Mouse (Mus musculus) adrenal gland, postnatal 4 days (tissue): Measurements from ENCODE around the gene Hbp1. TPM values are rescaled to one million over a fixed set of nuclear protein-coding genes. Genes with fewer than 3 reads are reported as not detected.

Experiments used
- DNase-seq, 2 experiments: peaks; one replicate each; pipeline ENCODE4 v3.0.0; 2021 to 2022; ENCODE audit warnings: low spot score in 2 of 2, mixed read lengths in 2 of 2
- total RNA-seq, 2 experiments: library from RNA; stranded (reverse); gene quantifications; 2 replicates each; pipeline ENCODE4 v1.2.3; 2021

Hbp1 gene
- total RNA-seq, 2 experiments from 2014 or later: 140 to 148 TPM

DNA sequence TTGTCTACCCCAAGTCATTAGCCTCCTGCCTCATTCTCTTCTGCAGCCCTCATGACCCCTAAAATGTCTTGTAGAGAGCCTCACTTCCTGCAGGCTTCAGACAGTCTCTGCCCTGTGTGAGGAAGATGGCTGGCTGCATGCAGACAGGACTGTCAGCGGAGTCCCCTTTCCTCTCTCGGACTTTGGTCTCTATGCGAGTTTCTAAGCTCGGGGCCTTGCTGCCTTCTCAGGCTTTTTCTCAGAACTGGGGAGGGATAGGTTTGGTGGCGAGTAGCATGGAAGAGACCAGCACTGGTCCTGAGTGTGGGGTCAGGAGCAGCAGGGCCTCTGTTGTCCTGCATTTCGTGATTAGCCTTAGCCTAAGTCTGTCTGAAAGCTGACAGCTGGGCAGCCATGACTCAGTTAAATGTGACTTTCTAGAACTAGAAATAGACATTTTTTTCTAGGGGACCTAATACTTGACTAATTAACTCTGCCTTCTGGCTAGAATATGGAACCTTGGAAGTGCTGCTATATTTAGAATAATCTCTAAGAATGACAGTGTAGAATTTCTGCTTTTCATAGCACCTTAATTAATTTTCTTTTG is 37.3 kb downstream of the Hbp1 start:
- DNase-seq: no peak

DNA sequence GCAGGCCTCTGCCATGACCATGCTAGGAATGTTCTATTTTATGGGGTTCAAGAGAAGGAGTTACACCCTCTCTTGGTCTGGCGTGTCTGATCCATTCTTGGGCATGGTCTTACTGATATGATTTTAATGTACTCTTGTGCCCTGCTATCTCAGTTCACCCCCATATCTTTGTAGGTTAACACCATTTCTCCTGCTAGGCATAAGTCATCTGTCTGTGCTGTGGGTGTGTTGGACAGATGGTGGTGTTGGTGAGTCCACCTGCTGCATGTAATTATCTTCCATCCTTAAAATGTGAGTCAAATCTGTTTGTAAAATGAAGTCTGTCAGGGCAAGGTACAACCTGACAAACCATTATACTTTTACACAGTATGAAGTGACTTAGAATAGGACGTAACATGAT is 42.9 kb downstream of the Hbp1 start:
- no peak for DNase-seq

DNA sequence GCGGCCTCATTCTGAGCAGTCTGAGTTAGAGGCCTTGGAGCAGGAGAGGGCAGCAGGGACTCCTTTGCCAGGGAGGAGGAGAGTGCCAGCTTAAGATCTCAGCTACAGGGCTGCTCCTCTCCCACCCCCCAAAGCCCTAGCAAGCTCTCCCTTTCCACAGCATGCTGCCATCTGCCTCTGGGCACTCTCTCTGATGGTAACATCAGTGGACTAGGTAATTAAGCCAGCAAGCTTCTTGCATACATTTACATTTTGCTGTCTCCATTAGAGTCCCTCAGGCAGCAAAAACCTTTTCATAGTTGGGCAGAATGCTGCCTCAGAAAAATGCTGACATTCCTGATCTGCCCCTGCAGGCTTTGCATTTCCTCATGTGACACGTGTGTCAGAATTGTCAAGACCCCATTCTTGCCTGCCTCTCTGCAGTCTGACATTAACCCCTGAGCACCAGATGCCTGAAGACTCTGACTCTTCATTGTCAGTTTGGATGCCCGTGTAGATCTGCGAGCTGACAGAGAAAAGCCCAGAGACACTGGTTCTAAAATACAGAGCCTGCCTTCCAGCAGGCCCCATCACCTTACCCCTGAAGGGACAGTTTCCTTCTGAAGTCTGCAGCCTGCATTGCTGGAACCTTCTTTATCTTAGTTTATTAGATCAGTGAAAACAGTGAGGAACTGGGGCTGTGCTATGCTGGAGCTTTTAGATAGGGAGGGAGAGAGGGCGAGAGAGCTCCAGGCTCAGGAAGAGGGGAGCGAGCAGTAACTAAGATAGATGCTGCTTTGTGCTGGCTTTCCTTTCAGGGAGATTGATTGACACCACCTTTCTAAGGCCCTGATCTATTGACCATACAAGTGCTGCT is 44.4 kb downstream of the Hbp1 start:
- DNase-seq: no peak

DNA sequence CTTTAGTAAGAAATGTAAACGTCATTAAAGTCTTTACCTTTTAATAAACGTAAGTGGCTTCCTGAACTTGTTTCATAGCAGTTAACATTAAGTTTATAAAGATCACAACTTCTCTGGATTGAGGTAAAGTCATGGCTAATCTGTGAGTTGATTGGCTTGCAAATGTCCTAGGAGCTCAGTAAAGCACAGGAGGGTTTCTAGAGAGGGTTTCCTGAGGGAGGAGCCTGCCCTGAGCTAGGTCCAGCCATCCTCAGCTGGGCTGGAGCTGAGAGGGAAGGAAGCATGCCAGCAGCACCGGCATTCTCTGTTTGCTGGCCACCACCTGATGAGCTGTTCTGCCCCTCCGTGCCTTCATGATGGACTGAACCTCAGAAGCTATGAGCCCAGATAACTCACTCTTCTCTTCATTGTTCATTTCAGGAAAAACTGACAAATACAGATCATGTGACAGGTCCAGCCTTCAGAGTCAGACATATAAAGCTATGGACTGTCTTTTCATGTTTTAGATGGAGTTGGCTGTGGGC is 49.9 kb downstream of the Hbp1 start:
- no peak for DNase-seq

DNA sequence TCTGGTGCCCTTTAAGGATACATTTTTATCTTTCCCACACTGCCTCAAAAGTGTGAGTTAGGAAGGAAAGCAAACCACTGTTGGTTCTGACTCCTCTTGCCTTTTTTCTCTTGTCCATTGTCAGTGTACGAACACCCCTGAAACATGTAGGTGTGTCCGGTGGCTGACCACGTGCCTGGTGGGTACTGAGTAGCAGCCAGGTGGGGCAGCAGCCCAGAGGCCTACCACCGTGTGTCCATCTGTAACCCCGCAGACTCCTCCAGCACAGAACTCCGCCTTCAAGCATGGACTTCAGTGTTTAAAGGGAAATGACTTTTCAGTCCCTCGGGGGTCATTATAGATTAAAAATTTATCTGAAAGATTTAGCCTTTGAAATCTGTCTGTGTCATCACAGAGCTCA is 52.9 kb downstream of the Hbp1 start:
- no peak for DNase-seq

DNA sequence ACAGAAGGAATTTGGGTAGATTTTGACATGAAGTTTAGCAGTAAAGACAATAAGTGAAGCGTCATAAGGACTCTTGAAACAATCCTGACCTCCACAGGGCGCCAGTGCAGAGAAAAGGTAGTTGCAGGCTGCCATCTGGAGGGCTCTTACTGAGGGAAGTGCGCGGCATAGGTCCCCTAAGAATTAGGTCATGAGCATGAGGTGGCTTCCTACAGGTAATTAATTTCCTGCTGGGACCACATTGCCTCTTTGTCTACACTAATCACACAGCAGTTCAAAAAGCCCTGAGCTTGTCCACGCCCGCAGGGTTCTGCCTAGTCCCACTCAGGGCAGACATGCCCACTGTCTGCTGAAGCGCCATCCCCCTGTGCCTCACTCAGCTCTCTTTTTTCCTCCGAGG is 53.3 kb downstream of the Hbp1 start:
- no peak for DNase-seq

DNA sequence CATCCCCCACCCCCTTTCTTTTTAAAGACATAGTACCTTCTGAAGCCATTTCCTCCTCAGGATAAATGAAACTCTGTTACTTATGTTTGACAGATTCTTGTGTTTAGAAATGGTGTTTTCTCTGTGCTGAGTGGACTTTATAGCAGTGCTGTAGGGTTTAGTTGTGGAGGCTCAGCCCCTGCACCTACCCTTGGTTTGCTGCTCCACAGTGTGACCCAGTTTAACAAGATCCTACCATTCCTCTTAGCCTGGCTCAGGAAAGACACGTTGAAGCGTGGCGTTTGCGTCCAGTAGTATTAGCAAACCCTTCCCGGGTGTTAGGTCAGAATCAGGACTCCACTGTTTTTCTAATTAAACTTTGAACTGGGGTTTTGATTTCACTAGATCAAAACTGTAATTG is 54.0 kb downstream of the Hbp1 start:
- DNase-seq: no peak

DNA sequence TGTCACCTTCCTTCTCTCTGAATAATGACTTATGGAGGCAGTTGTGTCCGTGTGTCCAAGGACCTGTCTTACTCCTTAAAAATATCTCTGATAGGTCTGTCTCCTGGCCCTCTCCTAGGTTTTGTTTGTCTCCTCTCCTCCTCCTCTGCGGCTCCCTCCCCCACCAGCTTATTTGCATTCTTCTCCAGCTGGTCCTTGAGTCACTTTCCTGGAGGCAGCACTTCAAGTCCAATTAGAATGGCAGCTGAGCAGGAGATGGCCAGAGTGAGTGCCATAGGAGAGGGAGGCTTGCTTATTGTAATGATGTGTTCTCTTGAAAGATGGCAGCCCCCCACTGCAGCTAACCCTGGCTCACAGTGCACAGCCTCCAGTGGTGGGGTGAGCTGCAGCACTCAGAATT is 54.4 kb downstream of the Hbp1 start:
- no peak for DNase-seq

DNA sequence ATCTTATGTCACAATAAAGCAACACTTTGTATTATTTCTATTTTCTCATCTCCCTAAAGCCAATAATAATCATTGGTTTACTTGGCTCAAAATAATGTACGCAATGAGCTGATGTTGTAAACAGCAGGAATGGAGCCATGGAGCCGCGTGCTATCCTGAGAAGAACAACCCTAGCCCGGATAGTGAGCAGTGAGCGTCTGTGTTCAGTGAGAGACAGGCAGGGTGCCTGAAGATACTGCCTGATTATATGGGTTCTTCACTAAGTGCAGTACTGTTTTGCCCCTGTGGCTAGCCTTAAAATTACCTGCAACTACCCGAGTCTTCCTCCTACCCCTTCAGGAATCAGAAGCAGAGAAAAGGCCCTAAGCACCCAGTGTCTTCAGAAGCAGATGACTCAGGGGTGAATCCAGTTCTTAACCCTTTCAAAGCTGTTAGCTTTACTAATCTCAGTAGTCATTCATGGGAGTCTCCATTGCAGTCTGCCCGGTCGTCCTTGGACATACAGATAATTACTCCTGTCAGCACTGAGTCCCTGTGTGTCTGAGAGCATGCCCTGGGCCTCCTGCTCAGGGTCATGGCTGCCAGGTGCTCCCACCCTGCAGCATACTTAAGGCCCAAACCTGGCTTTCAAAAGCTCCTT is 55.1 kb downstream of the Hbp1 start:
- no peak for DNase-seq

DNA sequence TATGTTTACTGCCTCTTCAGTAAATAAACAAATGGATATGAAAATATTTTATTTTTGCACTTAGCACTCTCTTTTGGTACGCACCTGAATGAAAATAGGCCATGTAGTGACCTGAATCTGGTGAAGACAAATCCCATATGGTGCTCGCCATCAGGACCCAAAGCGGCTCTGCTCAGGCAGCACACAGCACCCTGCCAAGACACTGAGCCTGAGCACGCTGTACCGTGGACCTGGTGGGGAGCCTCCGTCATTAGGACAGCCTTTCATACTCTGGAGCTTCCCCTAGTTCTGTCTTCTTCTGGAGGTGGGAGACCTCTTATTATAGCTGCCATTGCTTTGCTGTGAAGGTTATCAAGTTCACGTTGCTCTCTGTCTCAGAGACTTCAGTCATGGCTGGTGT is 57.6 kb downstream of the Hbp1 start:
- no peak for DNase-seq

DNA sequence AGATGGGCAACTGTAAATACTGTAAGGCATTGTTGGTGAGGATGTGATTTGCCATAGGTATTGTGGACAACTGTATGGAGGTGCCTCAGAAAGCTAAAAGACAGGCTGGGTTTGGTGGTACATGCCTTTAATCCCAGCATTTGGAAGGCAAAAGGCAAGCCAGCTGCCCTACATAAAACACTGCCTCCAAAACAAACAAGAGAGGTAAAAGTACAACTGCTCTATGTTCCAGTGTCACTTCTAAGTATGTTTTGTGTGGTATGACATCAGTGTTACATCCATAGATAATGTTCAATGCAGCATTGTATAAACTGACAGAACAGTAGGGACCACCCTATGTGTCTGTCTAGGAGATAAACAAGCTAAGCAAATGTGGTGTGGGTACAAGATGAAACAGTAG is 58.3 kb downstream of the Hbp1 start:
- DNase-seq: no peak

DNA sequence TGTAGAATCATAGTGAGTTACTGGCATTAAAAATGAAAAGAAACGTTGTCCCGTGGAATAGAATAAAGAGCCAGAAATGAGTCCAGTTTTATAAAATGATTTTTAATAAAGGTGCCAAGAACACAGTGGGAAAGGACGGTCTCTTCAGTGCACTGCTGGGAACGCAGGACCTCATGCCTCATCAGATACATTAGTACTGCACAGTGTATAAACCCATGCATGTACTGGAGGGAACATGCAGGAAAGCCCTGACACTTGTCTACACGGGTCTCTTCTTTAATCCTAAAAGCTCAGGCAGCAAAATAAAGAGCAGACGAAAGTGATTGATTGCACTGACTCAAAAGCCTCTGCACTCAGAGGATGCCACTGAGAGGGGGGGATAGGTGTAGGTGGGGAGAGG is 59.6 kb downstream of the Hbp1 start:
- no peak for DNase-seq

DNA sequence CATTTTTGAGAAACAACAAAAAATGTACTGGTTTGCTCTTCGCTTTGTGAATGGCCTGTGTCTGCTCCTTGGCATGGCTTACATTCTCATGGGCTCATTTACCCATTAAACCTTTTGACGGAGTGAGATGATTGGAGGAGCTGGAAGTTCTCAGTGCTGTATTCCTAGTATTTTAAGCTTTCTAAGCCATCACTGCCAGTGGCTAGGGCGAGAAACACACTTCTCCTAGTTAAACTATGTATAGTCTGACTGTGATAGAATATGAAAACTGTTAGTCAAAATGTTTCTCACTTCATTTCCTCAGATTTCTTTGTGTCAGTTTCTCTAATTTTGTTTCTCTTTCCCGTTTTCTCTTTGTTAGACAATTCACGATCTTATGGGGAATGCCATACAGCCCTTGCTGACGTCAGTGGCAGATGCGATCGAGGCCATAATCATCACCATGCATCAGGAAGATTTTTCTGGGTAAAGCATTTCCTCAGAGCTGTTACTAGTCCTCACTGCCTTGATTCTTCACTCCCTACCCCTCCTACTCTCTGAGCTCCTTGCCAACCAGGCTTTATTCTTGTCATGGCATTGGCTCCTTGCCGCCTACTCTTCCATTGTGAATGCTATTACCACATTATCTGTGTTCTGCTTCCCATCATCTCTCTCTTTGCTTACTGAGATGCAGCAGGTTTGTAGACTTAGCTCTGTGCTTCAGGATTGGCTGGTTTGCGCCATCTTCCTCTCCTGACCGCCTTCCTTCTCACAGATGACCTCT is 64.3 kb downstream of the Hbp1 start:
- no peak for DNase-seq

DNA sequence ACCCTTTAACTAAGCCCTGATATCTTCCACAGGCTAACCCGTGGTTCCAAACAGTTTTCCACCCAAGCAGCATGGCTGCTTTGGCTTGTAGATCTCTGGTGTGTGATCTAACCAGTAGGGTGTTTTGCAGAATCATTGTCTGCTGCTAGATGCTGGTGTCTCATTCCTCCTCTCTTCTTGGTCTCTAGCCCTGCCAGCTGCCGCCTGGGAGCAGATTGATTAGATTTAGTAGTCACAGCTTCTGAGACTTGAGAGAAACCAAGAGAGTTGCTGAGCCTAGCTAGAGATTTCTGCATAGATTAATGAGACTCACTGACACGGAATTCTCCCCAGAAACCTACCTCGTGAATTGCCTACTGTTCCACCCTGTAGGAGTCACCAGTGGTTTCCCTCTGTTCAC is 65.3 kb downstream of the Hbp1 start:
- no peak for DNase-seq

DNA sequence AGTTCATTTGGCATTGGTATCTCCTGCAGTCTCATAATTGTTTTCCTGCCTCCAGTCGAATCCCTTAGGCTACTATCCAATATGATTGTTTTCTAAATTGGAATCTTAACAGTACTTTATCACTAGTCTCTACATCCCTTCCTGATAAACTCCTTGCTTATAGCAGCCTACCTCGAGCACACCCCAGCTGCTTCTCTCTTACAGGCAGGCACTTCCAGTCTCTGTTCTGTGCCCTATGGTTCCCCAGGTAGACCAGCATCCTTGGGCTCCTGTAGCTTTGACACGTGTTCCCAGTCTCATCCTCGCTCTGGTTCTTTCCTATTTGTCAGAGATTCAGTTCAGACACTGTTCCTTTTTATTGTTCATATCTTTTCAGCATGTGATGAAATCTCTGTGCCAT is 66.0 kb downstream of the Hbp1 start:
- DNase-seq: no peak

DNA sequence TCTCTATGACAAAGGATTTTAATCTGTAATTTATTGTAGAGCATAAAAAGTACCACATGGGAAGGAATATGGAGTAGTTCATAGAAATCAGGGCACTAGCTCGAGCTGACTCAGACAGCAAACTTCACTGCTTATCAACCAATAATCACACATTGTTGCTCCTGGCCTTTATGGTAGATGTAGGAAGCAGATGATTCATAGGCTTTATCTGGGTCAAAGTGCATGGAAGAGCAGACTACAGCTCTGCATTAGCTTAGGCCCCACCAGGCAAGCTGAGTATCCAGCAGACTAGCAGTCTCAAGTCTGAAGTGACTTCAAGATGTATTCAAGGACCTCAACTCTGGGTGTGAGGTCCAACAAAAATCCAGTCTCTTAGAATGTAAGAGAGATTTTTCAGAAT is 67.6 kb downstream of the Hbp1 start:
- no peak for DNase-seq

DNA sequence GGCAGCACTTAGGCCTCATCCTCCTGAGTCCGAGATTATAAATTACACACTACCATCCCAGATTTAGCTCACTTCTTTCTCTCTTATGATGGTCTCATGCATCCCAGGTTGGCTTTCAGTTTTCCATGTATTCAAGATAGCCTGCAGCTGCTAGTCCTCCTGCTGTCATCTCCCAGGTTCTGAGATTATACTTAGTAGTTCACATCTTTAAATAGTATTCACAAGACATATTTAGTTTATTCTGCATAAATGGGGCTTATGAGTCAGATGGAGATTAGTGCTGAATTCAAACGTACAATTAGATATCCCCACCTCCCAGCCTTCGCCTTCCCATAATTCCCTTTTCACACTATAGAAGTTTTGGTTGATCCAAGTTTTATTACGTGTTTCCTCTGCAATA is 73.6 kb downstream of the Hbp1 start:
- DNase-seq: no peak
